Mouse (Mus musculus): ENCODE measurements at regions not wholly inside any gene's neighbourhood (a gene's known extent, or its start where the extent isn't known, plus 50 kb on each side); places are given as distances from the start of the nearest gene placed in this dataset.

DNA sequence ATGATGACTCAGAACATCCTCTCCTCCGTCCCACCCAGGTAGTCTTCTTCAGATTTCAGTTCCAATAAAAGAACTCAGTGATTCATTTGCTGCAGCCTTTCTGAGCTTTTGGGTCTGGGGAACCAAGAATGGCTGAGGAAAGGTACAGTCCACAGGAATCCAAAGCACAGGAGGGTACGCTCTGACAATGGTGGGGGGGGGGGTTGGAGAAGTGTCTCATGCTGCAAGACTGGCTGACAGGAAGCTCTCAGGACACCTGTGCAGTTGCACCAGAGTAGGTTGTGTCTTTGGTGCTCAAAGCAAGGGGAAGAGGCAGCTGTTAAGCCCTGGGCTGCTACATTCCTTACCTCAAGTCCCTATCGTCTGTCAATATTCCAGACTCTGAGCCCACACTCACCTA is 192.7 kb upstream of the Bcl6 start:
- DNase-seq (ENCODE audit: low spot score in 2 of 2), result no peak

DNA sequence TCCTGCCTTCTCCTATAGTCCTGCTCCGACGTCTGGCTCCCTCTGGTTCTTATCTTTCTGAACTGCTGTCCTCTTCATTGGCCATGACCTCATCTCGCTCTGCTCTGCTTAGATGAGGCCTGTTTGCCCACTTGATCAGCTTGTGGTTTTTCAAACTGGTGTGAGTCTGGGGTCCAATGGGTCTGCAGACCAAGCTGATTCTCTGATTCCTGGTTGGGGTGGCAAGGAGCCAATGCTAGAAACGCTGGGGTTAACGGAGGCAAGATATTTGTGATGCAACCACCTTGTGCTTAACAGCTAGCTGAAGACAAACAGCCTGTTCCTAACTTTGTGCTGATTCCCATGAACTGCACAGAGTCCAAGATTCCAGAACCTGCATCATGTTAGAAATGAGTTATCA is 192.0 kb upstream of the Bcl6 start:
- no peak for DNase-seq (ENCODE audit: low spot score in 2 of 2)

DNA sequence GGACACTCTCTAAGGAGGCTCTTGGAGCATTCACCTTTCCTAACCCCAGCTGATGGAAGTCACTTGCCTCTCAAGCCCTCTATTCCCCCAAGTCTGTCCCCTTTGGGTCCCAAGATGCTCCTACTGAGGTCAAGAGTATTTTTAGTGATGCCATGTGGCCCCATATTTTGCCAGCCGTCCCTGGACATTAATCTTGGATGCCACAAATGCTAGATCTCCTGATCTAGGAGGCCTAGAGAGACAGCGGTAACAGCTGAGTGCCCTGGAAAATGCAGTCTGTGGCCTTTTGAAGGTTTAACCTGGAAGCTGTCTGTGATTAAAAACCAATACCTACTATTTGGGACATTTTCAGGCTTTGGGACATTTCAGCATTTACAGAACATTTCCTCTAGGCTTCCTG is 188.9 kb upstream of the Bcl6 start:
- DNase-seq (ENCODE audit: low spot score in 2 of 2), result no peak

DNA sequence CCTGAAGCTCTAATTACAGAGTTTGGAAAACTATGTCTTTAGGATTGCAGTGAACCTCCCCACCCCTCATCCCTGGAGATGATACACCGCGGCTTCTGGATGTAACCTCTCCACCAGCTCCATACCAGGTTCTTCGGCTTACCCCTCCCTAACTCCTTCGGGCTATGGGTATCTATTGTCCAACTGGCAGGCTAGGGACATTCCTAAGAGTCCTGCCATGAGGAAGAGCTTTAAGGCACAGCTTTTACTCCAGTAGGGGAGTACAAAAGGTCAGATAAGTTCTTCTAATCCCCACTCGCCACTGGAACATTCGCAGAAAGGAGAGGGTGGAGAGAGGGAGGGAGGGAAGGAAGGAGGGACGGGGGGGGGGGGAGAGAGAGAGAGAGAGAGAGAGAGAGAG is 188.5 kb upstream of the Bcl6 start:
- DNase-seq (ENCODE audit: low spot score in 2 of 2), result no peak

DNA sequence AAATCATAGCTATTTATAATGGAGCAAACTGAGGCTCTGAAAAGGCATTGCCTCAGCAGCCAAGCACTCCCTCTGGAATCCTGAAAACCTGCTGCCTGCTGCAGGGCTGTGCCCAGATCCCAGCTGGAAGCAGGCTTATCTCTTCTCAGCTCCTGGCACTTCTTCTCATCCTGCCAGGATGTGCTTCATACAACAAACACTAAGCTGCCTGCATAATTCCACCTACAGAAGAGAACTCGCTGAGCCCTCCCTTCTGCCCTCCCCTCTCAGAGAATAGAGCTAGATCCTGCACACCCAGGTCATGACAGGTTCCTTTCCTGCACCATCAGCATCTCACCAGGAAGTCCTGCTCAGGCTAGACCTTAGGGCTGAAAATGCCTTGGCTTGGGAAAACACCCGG is 187.4 kb upstream of the Bcl6 start:
- DNase-seq (ENCODE audit: low spot score in 2 of 2), result peak; percentile 60 to 78

DNA sequence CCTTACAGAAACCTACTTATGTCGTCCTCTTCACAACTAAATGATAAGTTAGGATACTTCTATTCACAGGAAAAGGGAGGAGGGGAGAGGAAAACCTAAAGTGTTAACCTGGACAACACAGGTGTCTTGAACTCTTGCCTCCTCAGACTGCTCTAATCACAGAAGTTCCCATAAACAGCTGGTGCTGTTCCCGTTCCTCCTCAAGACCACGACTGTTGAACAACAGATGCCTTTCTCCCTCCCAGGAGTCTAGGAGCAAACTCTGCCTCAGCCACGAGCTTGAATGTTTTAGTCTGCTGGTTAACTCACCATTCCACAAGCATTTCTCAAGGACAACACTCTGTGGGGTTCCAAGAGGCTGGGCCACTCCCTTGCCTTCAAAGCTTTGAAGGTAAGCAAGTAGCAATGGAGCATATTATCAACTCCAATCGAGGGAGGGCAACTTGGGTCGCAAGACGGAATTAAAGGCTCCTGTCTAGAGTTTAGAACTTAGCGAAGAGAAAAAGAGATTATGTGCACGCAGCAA is 186.6 kb upstream of the Bcl6 start:
- DNase-seq (ENCODE audit: low spot score in 2 of 2), result no peak

DNA sequence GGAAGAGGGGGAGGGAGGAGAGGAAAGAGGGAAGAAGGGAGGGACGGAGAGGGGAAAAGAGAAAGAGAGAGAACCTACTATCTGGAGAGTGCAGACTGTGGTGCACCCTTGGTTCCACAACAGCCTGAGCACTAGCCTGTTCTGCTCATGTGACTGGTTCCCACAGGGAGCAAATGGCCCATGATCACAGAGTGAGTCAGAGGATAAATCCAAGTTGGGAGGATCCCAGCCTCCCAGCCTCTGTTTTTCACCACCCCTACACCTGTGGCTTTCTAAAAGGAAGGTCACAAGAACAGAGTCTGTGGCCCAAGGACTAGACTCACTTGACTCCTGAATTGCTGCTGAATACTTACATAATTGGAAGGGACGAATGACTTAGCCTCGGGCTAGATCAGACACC is 185.9 kb upstream of the Bcl6 start:
- no peak for DNase-seq (ENCODE audit: low spot score in 2 of 2)

DNA sequence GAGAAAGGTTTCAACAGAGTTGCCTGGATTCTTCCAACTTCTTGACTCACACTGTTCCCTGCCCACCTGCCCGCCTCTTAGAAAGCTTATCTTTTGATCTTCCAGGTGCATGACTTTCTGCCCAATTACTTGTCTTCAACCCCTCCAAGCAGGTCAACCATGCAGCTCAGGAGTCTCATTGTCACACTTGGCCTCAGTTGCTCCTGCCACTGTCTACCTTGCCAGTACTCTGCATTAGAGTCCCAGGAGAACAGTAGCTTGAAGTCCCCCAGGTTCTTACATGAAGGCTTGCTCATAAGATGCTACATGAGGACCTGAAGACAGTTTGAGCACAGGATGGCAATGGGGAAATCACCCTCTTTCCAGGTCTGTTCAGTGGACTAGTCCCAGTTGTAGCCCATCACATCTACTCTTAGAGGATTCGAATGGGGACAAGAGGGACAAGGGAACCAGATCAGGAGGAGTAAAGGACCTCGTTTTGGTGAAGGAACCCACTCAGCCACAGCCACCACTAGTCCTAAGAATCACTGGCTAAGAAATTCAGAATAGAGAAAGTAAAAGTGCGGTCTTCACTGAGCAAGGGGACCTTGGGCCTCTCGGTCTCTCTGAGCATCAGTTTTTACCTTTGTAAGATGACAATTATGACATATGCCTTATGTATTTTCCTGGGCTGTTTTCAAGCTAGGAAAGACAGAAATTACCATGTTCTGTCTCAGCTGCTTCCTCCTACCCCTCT is 185.3 kb upstream of the Bcl6 start:
- DNase-seq (ENCODE audit: low spot score in 2 of 2), result no peak

DNA sequence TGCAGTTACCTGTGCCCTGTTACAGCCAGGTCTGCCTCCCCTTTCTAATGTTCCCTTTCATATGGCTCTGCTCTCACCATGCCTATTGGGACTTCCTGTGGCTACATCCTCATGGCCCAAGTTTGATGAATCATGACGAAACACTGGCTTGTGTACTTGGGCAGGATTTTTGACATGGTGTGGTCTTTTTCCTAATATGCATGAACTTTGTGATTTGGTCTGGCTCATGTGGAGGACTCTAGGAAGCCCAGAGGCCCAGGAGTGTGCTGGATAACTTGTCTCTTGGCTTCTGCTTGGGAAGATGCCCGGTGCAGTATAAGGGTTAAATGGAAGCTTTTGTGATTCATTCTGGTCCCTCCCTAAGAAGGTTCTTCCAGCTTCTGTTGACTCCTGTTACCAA is 184.0 kb upstream of the Bcl6 start:
- DNase-seq (ENCODE audit: low spot score in 2 of 2), result no peak

DNA sequence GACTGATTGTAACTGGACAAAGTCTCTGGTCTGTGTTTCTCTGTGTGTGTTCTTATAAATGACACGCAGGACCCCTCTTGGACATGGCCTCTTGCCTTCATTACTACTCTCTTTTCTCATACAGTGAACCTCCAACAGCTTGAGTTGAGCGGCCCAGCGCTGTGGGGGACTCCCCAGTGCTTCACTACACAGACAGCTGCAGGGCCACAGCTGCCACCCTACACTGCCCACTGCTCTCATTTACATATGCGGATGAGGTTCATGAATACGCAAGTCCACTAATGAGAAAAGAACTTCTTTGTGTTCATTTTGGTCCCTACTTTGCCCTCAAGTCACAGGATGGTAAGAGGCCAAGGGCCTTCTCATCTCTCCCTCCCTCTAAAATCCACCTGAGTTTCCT is 183.4 kb upstream of the Bcl6 start:
- no peak for DNase-seq (ENCODE audit: low spot score in 2 of 2)

DNA sequence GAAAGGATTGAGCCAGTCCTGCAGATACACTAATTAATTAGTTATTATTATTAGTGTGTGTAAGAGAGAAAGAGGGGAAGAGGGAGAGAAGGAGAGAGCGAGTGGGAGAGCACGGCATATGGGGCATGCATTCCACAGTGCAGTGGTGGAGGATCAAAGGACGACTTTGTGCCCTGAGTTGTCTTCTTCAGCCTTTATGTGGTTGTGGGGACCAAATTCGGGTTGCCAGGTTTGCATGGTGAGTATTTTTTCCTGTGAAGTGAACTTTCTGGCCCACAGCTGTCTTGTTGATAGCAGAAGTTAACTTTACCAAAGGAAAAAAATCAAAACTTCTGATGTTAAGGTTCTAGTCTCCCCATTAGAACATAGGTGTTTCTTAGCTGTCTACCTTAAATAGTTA is 182.5 kb upstream of the Bcl6 start:
- no peak for DNase-seq (ENCODE audit: low spot score in 2 of 2)

DNA sequence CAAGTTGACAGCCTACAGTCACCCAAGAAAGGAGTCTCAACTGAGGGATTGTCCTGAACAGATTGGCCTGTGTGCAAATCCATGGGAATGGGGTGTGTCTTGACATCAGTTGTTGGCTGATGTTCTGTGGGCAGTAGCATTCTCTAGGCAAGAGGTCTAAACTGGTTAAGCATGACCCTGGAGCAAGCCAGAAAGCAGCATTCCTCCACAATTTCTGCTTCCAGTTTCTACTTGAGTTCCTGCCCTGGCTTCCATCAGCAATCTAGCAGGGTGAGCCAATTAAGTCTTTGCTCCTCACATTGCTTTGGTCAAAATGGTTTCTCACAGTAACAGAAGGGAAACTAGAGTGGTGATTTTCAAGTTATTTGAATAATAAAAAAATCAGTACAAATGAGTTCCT is 177.8 kb upstream of the Bcl6 start:
- DNase-seq (ENCODE audit: low spot score in 2 of 2), result no peak

DNA sequence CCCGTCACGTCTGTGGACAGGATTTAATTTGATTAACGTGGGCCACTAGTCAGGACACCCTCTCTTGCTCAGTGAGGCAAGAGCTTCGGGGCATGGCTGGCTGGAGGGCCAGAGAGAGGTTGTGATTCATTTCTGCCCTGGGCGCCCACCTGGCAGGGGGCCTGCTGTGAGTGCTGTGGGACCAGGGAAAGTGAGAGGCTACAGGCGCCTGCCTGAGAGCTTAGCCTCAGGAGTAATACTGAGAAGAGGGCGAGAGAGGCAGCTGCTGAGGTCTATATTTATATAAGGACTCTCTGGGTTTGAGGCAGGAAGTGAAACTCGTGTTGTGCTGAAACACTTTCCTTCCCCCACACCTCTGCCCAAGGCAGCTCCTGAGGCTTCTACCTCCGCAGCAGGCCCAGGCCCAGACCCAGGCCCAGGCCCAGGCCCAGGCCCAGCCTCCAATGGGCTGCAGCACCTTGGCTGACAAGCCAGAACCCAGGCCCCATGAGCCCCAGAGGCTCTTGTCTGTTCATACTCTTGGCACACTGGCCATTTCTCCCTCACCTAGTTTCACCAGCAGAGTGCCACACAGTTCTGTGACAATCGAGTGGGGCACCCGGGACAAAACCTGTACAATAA is 176.9 kb upstream of the Bcl6 start:
- DNase-seq (ENCODE audit: low spot score in 2 of 2), result no peak

DNA sequence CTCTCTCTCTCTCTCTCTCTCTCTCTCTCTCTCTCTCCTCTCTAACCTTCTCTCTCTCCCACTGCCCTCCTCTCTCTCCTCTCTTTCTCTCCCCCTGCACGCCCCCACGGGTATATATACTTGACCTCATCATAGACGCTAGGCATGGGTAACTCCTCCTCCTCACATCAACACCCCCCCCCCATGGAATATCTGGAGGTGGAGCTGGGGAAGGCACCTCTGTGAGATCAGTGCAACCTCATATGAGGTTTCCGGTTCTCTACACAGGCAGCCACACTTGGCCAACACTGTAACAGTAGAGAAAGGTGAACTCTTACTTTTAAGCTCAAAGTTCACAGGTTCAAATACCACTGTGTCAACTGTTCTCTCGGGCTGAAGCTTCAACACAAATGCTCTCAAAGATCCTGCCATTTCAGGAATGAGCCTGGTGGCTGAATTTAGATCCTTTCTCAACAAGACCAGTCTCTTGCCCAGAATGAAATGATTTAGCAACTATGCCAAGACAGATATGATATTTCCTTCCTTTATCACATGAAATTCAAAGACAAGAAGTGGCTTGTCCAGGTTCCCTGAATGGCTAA is 172.1 kb upstream of the Bcl6 start:
- DNase-seq (ENCODE audit: low spot score in 2 of 2), result no peak

DNA sequence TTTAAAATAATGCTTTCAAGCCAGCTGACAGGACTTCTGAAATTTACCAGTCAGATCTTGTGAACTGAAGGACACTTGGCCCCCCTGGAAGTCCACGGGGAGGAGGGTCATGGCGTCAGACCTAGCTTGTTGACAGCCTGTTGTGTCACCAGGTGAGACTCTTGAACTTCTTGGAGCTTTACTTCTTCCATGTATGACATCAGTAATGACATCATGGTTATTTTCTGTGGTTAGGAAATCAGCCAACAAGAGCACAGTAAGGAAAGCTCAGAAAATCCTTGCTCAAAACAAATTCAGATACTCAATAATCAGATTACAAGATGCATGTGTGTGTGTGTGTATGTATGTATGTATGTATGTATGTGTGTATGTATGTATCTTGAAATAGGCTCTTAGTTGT is 170.7 kb upstream of the Bcl6 start:
- DNase-seq (ENCODE audit: low spot score in 2 of 2), result no peak

DNA sequence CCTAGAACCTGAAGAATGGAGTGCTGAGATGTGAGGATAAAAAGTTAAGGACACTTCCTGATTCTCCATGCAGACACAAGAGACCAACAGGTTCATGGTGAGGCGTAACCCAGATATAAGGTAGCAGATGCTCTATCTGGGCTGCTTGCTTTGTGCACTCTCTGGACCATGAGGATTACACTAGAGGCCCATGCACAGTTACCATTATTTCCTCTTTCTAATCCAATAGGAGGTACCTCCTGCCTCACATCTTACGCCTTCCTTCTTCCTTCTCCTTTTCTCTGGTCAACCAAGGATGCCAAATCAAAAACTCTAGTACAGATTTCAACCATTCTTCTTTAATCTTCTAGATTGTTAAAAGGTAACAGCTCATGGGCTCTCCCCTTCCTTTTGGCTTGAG is 169.1 kb upstream of the Bcl6 start:
- no peak for DNase-seq (ENCODE audit: low spot score in 2 of 2)

DNA sequence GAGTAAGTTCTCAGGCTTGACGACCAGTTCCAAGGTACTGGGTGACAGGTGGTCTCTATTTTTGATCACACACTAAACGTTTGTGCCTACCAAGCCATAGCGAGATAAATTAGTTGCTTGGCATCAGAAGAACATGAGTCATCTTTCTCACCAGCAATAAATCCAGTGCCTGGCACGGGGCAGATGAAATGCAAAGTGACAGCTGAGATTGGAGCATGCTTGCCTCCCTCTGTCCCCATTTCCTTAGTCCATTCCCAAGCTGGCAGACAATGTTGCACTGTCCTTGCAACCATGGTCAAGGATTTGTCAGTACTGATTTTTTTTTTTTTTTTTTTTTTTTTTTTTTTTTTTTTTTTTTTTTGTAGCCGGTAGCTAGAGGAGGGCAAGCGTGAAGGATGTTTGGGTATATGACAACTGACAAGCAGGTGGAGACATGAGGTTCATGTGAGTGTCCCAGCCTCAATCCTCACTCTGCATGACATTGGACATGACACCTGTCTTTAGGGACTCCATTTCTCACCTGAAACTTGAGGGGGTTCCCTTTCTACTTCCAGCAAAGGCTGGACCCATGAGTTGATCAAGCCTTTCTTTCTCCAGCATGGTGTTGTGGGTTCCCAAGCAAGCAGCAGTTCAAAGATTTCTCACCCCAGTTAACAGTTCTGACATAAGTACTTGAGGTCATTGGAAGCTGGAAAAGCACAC is 168.2 kb upstream of the Bcl6 start:
- DNase-seq (ENCODE audit: low spot score in 2 of 2), result peak in 1 of 2 experiments; percentile 33

DNA sequence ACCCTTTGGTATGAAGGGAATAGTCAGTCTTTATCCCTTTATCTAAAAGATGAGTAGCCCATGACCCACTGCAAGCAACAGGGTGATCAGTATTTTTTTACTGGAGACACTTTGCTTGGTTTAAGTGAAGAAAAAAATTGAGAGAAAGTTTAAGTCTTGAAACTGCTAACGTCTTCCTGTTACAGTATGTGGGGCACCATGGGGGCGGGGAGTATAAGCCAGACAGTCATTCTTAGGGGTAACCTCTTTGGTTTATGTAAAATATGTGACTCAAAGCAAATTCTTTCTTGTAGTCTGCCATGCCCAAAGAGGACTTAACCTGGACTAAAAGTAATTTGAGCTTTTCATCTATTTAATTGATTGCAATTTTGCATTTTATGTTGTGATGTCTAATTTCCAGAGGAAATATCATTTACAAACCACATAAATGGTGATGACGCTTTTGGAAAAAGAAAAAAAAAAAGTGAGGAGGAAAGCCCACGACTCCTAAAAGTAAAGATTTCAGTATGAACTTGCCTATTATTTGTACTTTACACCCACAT is 166.2 kb upstream of the Bcl6 start:
- no peak for DNase-seq (ENCODE audit: low spot score in 2 of 2)

DNA sequence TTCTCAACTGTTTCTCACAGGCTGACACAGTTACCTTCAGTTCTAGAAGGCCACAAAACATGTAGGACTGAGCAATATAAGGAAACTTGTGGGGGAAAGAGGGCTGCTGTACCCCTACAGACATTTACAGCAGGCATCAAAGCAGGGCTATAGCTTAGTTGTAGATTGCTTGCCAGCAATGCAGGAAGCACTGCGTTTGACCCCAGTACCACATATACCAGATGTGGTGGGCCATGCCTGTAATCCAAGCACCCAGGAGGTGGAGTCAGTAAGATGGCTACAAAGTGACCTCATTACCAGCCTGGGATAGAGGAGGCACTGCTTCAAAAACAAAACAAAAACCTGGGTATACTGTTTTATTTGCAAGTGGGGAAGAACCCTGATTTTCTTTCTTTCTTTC is 165.3 kb upstream of the Bcl6 start:
- DNase-seq (ENCODE audit: low spot score in 2 of 2), result no peak

DNA sequence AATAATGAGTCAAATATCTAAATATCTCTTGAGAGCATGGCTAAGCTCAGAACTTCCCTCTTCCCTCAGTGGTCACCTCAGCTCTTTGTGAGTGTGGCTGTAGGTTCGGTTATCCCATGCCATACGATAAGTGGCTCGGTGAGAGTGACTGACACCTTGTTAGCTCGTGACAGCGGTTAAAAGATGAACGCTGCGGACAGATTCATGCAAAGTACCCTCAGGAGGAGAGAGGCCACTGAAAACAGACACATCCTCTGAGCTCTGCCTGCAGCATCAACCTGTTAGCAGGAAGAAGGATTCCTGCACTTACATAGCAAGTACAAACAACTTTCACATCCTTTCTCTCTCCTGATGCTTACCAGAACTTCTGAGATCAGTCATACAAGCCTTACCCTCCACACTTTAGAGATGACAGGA is 163.2 kb upstream of the Bcl6 start:
- DNase-seq (ENCODE audit: low spot score in 2 of 2), result no peak

DNA sequence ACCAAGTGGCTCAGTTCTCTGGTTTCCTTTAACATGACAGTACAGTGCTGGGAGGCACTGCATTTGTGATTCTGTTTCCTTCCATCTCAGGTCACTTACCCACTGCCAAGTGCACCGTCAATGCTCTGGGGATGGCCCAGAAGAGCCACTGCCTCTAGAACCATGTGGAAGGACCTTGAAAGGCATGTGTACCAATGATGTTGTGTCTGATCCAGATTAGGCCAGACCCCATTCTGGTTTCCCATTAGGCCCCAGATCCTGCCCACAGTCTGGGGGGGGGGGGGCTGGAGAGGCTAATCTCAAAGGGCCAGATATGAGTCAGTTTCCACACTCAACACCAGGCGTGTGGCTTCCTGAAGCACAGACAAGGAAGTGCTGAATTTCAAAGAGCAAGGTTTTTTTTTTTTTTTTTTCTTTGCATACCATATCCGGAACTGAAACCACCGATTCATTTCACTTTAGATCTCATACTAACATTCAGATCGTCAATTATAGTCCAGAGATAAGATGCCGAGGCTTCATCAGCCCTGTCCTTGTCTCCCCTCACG is 162.6 kb upstream of the Bcl6 start:
- DNase-seq (ENCODE audit: low spot score in 2 of 2), result no peak

DNA sequence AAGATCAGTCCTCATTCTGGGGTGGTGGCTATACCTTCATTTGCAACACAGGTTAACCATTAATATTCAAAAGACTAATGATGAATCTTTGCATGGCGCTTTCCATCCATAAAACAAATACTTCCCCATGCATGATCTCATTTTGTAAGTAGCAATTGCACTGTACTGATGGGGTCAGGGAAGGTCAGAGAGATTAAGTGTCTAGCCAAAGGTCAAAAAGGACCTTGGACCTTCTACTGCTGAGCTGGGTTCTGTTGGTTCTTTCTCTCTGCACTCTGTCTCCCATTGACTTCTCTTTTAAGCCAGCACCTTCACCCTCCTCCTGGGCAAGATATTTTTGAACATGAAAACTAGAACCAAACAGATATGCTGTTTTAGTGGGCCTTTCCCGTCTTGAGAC is 161.9 kb upstream of the Bcl6 start:
- DNase-seq (ENCODE audit: low spot score in 2 of 2), result no peak

All from right cerebral cortex, postnatal 10 days (tissue).